In the genomic region with DNA sequence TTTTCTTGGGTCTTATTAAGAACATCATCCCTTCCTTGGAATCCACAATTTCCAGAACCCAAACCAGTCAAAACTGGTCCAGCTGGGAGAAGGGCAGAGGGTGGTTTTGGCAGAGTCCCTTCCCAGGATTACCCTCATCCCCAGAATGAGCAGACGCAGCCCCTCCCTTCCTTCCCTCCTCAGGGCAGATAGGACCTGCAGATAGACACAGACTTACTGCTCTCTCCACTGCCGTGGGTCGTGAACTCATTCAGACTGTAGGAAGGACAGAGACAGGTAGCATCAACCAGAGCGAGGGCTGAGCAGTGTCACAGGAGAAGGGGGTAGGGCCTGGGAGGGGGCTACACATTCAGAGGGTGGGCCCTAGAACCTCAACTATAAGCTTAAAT, we compare ENCODE assay signal across 19 mouse cellular contexts. TPM values are rescaled to one million over a fixed set of nuclear protein-coding genes. Genes with fewer than 3 reads are reported as not detected.
DNase-seq lines count a peak whose midpoint lies in the region; ATAC-seq and TF ChIP-seq lines count a peak whose summit lies in the region.
"Had no signal": no experiment of that assay in that cellular context is flagged by ENCODE, and none has a peak within 500 bp of the region (broad histone marks: within the 10 kb centered on the region; RNA-seq: fewer than 3 reads in every experiment).

No protein-coding gene starts in this region.

- no peaks in the 10 kb centered on the region for H3K9me3 ChIP-seq in lung, embryonic 16.5 days (ENCODE audit: control insufficient read depth, low read length)
- H3K9me3 ChIP-seq in stomach, embryonic 15.5 days: no peaks in the 10 kb centered on the region
- H3K9me3 ChIP-seq: forebrain, embryonic 15.5 days; midbrain, embryonic 12.5 days had no signal

- H3K36me3 ChIP-seq in kidney, adult 2 months (ENCODE audit: control insufficient read depth, insufficient read depth, low read length): no peaks in the 10 kb centered on the region; the same call in 1 of the 2 replicates
- peaks cover 12% of the 10 kb centered on the region; the same call in 1 of the 2 replicates for H3K36me3 ChIP-seq in lung, embryonic 16.5 days (ENCODE audit: control insufficient read depth, insufficient read depth, low read length)
- H3K36me3 ChIP-seq in stomach, embryonic 15.5 days: peaks cover 45% of the 10 kb centered on the region

- no peaks in the 10 kb centered on the region for H3K27me3 ChIP-seq in kidney, adult 2 months (replicated peaks; ENCODE audit: control insufficient read depth, insufficient read depth, low read length)
- H3K27me3 ChIP-seq in lung, embryonic 16.5 days (ENCODE audit: control insufficient read depth, insufficient read depth, low read depth, low read length): no peaks in the 10 kb centered on the region
- H3K27me3 ChIP-seq in stomach, embryonic 15.5 days (replicated peaks): no peaks in the 10 kb centered on the region
- H3K27me3 ChIP-seq: forebrain, embryonic 15.5 days; midbrain, embryonic 12.5 days had no signal

- TF ChIP-seq POLR2A in kidney, adult 2 months (IDR thresholded peaks at IDR 0.05; ENCODE audit: low read depth, low read length): no peak

- peak overlapping the region; percentile 73 for H3K27ac ChIP-seq in gastrocnemius, adult 2 months
- H3K27ac ChIP-seq in kidney, adult 2 months (ENCODE audit: insufficient read depth, low read depth, low read length): peak overlapping the region; percentile 10; the same call in 1 of the 2 replicates
- H3K27ac ChIP-seq in lung, embryonic 16.5 days (ENCODE audit: low read length): peak overlapping the region; percentile 31
- 0 out of 2 replicates have a peak overlapping the region, but pooled peaks have one; percentile 24 for H3K27ac ChIP-seq in stomach, embryonic 15.5 days
- H3K27ac ChIP-seq: forebrain, embryonic 15.5 days; hindbrain, embryonic 14.5 days; midbrain, embryonic 12.5 days had no signal

- peak overlapping the region; percentile 36; the same call in 1 of the 2 replicates for H3K4me3 ChIP-seq in gastrocnemius, adult 2 months
- H3K4me3 ChIP-seq in kidney, adult 2 months (ENCODE audit: insufficient read depth, low read depth, low read length): no peak overlapping the region
- no peak overlapping the region for H3K4me3 ChIP-seq in lung, embryonic 16.5 days (ENCODE audit: low read length)
- no peak overlapping the region for H3K4me3 ChIP-seq in stomach, embryonic 15.5 days (replicated peaks)
- H3K4me3 ChIP-seq: forebrain, embryonic 15.5 days; midbrain, embryonic 12.5 days; myocyte had no signal

- no peak for ATAC-seq in lung, embryonic 16.5 days (ENCODE audit: low read depth)
- ATAC-seq in stomach, embryonic 15.5 days (ENCODE audit: insufficient read depth, low FRiP score, low read depth): no peak
- ATAC-seq: intestine, postnatal 0 days had no signal

- peaks cover 21% of the 10 kb centered on the region for H3K4me1 ChIP-seq in kidney, adult 2 months (ENCODE audit: control insufficient read depth, insufficient read depth, low read length)
- H3K4me1 ChIP-seq in lung, embryonic 16.5 days (replicated peaks; ENCODE audit: control insufficient read depth, insufficient read depth, low read length): peaks cover 43% of the 10 kb centered on the region
- peaks cover 28% of the 10 kb centered on the region for H3K4me1 ChIP-seq in stomach, embryonic 15.5 days
- H3K4me1 ChIP-seq: midbrain, embryonic 12.5 days had no signal

- TF ChIP-seq CTCF in gastrocnemius, adult 2 months (IDR thresholded peaks at IDR 0.05): no peak
- no peak for TF ChIP-seq CTCF in kidney, adult 2 months (conservative IDR thresholded peaks at IDR 0.05; ENCODE audit: insufficient read depth, insufficient read length, low read depth, low read length)

- intact Hi-C loops in gastrocnemius, adult 2 months (cut with DNase I): no loop called here
- intact Hi-C loops in gastrocnemius, postnatal 14 days (cut with DNase I; ENCODE audit: low total_unique reads): no loop called here

- no peak overlapping the region for H3K4me2 ChIP-seq in lung, embryonic 16.5 days (ENCODE audit: low read depth, low read length)
- no peak overlapping the region for H3K4me2 ChIP-seq in stomach, embryonic 15.5 days
- H3K4me2 ChIP-seq: forebrain, embryonic 15.5 days; hindbrain, embryonic 14.5 days; midbrain, embryonic 12.5 days had no signal

- DNase-seq in gastrocnemius, adult 2 months: peak; percentile 21
- DNase-seq in gastrocnemius, postnatal 14 days: no peak
- no peak for DNase-seq in kidney, adult 2 months
- no peak for DNase-seq in kidney, adult 18-20 months
- no peak for DNase-seq in lung, postnatal 25 days (ENCODE audit: low spot score)
- no peak for DNase-seq in spleen, adult 12 weeks (ENCODE audit: low spot score)

- 64% methylated on average over 4 of the region's 4 CpGs for WGBS in kidney, adult 2 months
- WGBS in lung, embryonic 16.5 days: 72% methylated on average over 4 of the region's 4 CpGs
- 79% methylated on average over 4 of the region's 4 CpGs for WGBS in stomach, embryonic 15.5 days

- H3K9ac ChIP-seq in lung, embryonic 16.5 days (ENCODE audit: low read length): no peak overlapping the region
- no peak overlapping the region for H3K9ac ChIP-seq in stomach, embryonic 15.5 days
- H3K9ac ChIP-seq: forebrain, embryonic 15.5 days; hindbrain, embryonic 14.5 days; midbrain, embryonic 12.5 days had no signal

RNA-seq across cellular contexts. Expression of gene Csf3, which starts 10.0 kb away (rescaled TPM):
- total RNA-seq in gastrocnemius, adult 2 months (2021): not detected
- not detected for total RNA-seq in gastrocnemius, postnatal 14 days (2021)
- polyA plus RNA-seq in kidney, adult 2 months (2012; rRNA removed): not detected in 2 replicates
- not detected in 2 replicates for polyA plus RNA-seq in lung, embryonic 16.5 days (2015; fragmentation: Nextera tagmentation; extraction: Ambion mirVana)
- not detected in 2 replicates for polyA plus RNA-seq in stomach, embryonic 15.5 days (2015; fragmentation: Nextera tagmentation; extraction: Ambion mirVana)
- total RNA-seq: adrenal gland, postnatal 14 days; gastrocnemius, adult 8-10 months; layer of hippocampus, adult 8-10 months; left cerebral cortex, postnatal 14 days had no signal
- polyA plus RNA-seq: embryonic facial prominence, embryonic 14.5 days; forebrain, embryonic 15.5 days; hindbrain, embryonic 14.5 days; liver, embryonic 16.5 days; midbrain, embryonic 12.5 days; myocyte had no signal

RNA-seq across cellular contexts. Expression of gene Med24, which starts 18.2 kb away (rescaled TPM):
- 10 to 100 TPM; 52.0 to 58.4 TPM for total RNA-seq in gastrocnemius, adult 2 months (2021)
- total RNA-seq in gastrocnemius, postnatal 14 days (2021): 10 to 100 TPM; 40.3 to 42.0 TPM
- polyA plus RNA-seq in kidney, adult 2 months (2012; rRNA removed): 45.3 and 54.1 TPM in 2 replicates
- 56.6 and 57.8 TPM in 2 replicates for polyA plus RNA-seq in lung, embryonic 16.5 days (2015; fragmentation: Nextera tagmentation; extraction: Ambion mirVana)
- 36.4 and 39.7 TPM in 2 replicates for polyA plus RNA-seq in stomach, embryonic 15.5 days (2015; fragmentation: Nextera tagmentation; extraction: Ambion mirVana)

RNA-seq across cellular contexts. Expression of gene Psmd3, which starts 28.7 kb away (rescaled TPM):
- total RNA-seq in gastrocnemius, adult 2 months (2021): 100 to 1,000 TPM; 101 to 106 TPM
- total RNA-seq in gastrocnemius, postnatal 14 days (2021): 10 to 100 TPM; 89.2 to 91.4 TPM
- polyA plus RNA-seq in kidney, adult 2 months (2012; rRNA removed): 307 and 331 TPM in 2 replicates
- 165 and 177 TPM in 2 replicates for polyA plus RNA-seq in lung, embryonic 16.5 days (2015; fragmentation: Nextera tagmentation; extraction: Ambion mirVana)
- 180 and 190 TPM in 2 replicates for polyA plus RNA-seq in stomach, embryonic 15.5 days (2015; fragmentation: Nextera tagmentation; extraction: Ambion mirVana)

RNA-seq across cellular contexts. Expression of gene Thra, which starts 29.4 kb away (rescaled TPM):
- total RNA-seq in gastrocnemius, adult 2 months (2021): 10 to 100 TPM; 78.8 to 96.8 TPM
- total RNA-seq in gastrocnemius, postnatal 14 days (2021): 100 to 1,000 TPM in 1 of 2 experiments, 10 to 100 TPM in 1; 91.8 to 106 TPM
- 92.7 and 97.2 TPM in 2 replicates for polyA plus RNA-seq in kidney, adult 2 months (2012; rRNA removed)
- polyA plus RNA-seq in lung, embryonic 16.5 days (2015; fragmentation: Nextera tagmentation; extraction: Ambion mirVana): 36.3 and 36.4 TPM in 2 replicates
- 42.7 and 44.7 TPM in 2 replicates for polyA plus RNA-seq in stomach, embryonic 15.5 days (2015; fragmentation: Nextera tagmentation; extraction: Ambion mirVana)

RNA-seq across cellular contexts. Expression of gene Gsdma, which starts 46.9 kb away (rescaled TPM):
- total RNA-seq in gastrocnemius, adult 2 months (2021): under 1 TPM; 0.33 to 0.69 TPM
- under 1 TPM in 1 of 2 experiments, not detected in 1; 0.11 TPM for total RNA-seq in gastrocnemius, postnatal 14 days (2021)
- not detected in 2 replicates for polyA plus RNA-seq in kidney, adult 2 months (2012; rRNA removed)
- 0.09 TPM in 1 of 2 replicates, not detected in the other for polyA plus RNA-seq in lung, embryonic 16.5 days (2015; fragmentation: Nextera tagmentation; extraction: Ambion mirVana)
- polyA plus RNA-seq in stomach, embryonic 15.5 days (2015; fragmentation: Nextera tagmentation; extraction: Ambion mirVana): 0.18 and 0.80 TPM in 2 replicates
- total RNA-seq: left cerebral cortex, postnatal 14 days had no signal
- polyA plus RNA-seq: forebrain, embryonic 15.5 days; hindbrain, embryonic 14.5 days; midbrain, embryonic 12.5 days had no signal

Comparison
In these comparisons a context has a peak if more than half of its experiments do, and no peak if none do; other contexts are left out.
1. H3K27ac ChIP-seq: peak in every context shown above with its lines; median percentile 73 in gastrocnemius, adult 2 months; 31 in lung, embryonic 16.5 days; 24 in stomach, embryonic 15.5 days; 10 in kidney, adult 2 months.